In the genomic region with DNA sequence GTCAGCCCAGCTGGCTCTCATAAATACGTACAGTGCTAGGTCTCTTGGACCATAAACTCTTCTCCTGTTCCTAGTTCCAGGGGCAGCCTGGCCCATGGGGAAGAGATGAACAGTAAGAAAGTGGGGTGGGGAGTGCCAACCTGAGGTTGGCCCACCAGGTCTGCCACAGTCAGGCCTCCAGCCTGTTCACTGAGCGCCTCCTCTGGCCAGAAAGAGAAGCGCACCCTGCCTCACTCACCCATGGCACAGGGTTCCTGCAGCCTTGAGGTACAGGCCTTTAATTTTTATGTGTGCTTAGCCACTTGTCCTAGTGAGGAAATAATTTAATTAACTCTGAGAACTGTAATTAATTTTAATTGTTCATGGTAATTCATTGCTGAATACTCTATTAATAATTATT, we compare ENCODE assay signal across 24 mouse cellular contexts.
DNase-seq lines count a peak whose midpoint lies in the region; ATAC-seq and TF ChIP-seq lines count a peak whose summit lies in the region.
"Had no signal": no experiment of that assay in that cellular context is flagged by ENCODE, and none has a peak within 500 bp of the region (broad histone marks: within the 10 kb centered on the region; RNA-seq: fewer than 3 reads in every experiment).

No protein-coding gene starts in this region.

- H3K4me3 ChIP-seq in intestine, postnatal 0 days (ENCODE audit: low read depth, low read length): no peak overlapping the region
- H3K4me3 ChIP-seq in intestine, embryonic 15.5 days (replicated peaks): no peak overlapping the region
- no peak overlapping the region for H3K4me3 ChIP-seq in liver, adult 2 months (ENCODE audit: insufficient read depth, low read depth, low read length)
- H3K4me3 ChIP-seq in CH12.LX (replicated peaks in 1 of 3; ENCODE audit: low read depth in 2 of 3, low read length in 2 of 3, poor library complexity in 1 of 3): no peak overlapping the region
- H3K4me3 ChIP-seq: forebrain, embryonic 15.5 days; heart, embryonic 10.5 days; hindbrain, embryonic 10.5 days; limb, embryonic 12.5 days; midbrain, embryonic 10.5 days; neural tube, embryonic 12.5 days had no signal

- peak; percentile 33; the same call in 1 of the 2 replicates for TF ChIP-seq CTCF in intestine, postnatal 0 days (IDR thresholded peaks at IDR 0.05; ENCODE audit: low read depth)
- peak; percentile 47 for TF ChIP-seq CTCF in liver, adult 2 months (IDR thresholded peaks at IDR 0.05; ENCODE audit: low read depth, low read length)
- TF ChIP-seq CTCF in CH12.LX (conservative IDR thresholded peaks at IDR 0.05 in 1 of 2, IDR thresholded peaks at IDR 0.05 in 1 of 2; ENCODE audit: low read depth in 2 of 2, low read length in 2 of 2): peak; percentile 11 to 32; a peak in 3 of 4 replicates

- in situ Hi-C loops in CH12.LX (cut with MboI; ENCODE audit: low pct_ligation_motif_present, low pct_unique_long_range_greater_than_20kb, low sequenced_read_pairs): no loop called here

- no peaks in the 10 kb centered on the region for H3K4me1 ChIP-seq in intestine, postnatal 0 days (replicated peaks; ENCODE audit: control insufficient read depth, insufficient read depth, low read length)
- H3K4me1 ChIP-seq in intestine, embryonic 15.5 days (replicated peaks): peaks cover 1% of the 10 kb centered on the region; the same call in 1 of the 2 replicates
- H3K4me1 ChIP-seq in liver, adult 2 months (ENCODE audit: control insufficient read depth, insufficient read depth, low read length): peaks cover 5% of the 10 kb centered on the region; the same call in 1 of the 2 replicates
- H3K4me1 ChIP-seq in CH12.LX (ENCODE audit: control insufficient read depth in 1 of 2, insufficient read depth in 2 of 2): peaks cover 0 to 5% of the 10 kb centered on the region in 2 experiments; a peak in 1 of 4 replicates
- H3K4me1 ChIP-seq: forebrain, embryonic 15.5 days; limb, embryonic 12.5 days; neural tube, embryonic 12.5 days had no signal

- no peak for ATAC-seq in intestine, postnatal 0 days
- ATAC-seq in intestine, embryonic 15.5 days: no peak
- ATAC-seq: activated CD4-positive, CD25-positive, alpha-beta regulatory T cell, adult 4 months; forebrain, embryonic 15.5 days had no signal

- H3K4me2 ChIP-seq in intestine, postnatal 0 days (replicated peaks; ENCODE audit: low read depth): no peak overlapping the region
- no peak overlapping the region for H3K4me2 ChIP-seq in intestine, embryonic 15.5 days (replicated peaks)
- H3K4me2 ChIP-seq in CH12.LX (ENCODE audit: insufficient read depth, low read depth, poor library complexity, severe bottlenecking): no peak overlapping the region
- H3K4me2 ChIP-seq: forebrain, embryonic 15.5 days; limb, embryonic 12.5 days; neural tube, embryonic 12.5 days had no signal

- WGBS in intestine, postnatal 0 days: 79% methylated on average over 3 of the region's 3 CpGs
- 80% methylated on average over 3 of the region's 3 CpGs for WGBS in intestine, embryonic 15.5 days
- 88% methylated on average over 3 of the region's 3 CpGs for WGBS in liver, adult 2 months

- DNase-seq in liver, adult 2 months (ENCODE audit: extremely low read depth, low read depth, low spot score): no peak
- DNase-seq in liver (no peak), CH12.LX (ENCODE audit: extremely low read depth) (no peak), R1 (ENCODE audit: low read depth, low spot score) (peak; percentile 50)
- no peak for DNase-seq in urinary bladder, postnatal 25 days (ENCODE audit: low spot score)
- DNase-seq: adrenal gland, postnatal 14 days; B cell, adult 2 months; cerebellum, adult 11 months; embryo, embryonic 11 days; gastrocnemius, postnatal 36 days; layer of hippocampus, adult 9-11 months; lung, adult 18-20 months; right cerebral cortex, adult 18-20 months; thymus, postnatal 4 days had no signal

- TF ChIP-seq POLR2A in liver, adult 2 months (IDR thresholded peaks at IDR 0.05; ENCODE audit: extremely low read depth, insufficient read depth, low read length): no peak
- TF ChIP-seq POLR2A in CH12.LX (IDR thresholded peaks at IDR 0.05; ENCODE audit: low read depth, low read length): no peak

- H3K27ac ChIP-seq in intestine, postnatal 0 days (ENCODE audit: low read depth, low read length): no peak overlapping the region
- no peak overlapping the region for H3K27ac ChIP-seq in intestine, embryonic 15.5 days
- H3K27ac ChIP-seq in liver, adult 2 months (replicated peaks; ENCODE audit: insufficient read depth, low read depth, low read length): no peak overlapping the region
- no peak overlapping the region for H3K27ac ChIP-seq in CH12.LX (ENCODE audit: insufficient read depth, low read depth)
- H3K27ac ChIP-seq: forebrain, embryonic 15.5 days; heart, embryonic 10.5 days; hindbrain, embryonic 10.5 days; limb, embryonic 12.5 days; macrophage; midbrain, embryonic 10.5 days; neural tube, embryonic 12.5 days had no signal

- dilution Hi-C loops in CH12.LX (cut with MboI; ENCODE audit: extremely low pct_ligation_motif_present, extremely low pct_unique_long_range_greater_than_20kb, low sequenced_read_pairs): no loop called here

- H3K9ac ChIP-seq in intestine, postnatal 0 days (ENCODE audit: low read depth, low read length): no peak overlapping the region
- no peak overlapping the region for H3K9ac ChIP-seq in intestine, embryonic 15.5 days
- H3K9ac ChIP-seq in liver, adult 2 months (ENCODE audit: low read depth, low read length): no peak overlapping the region
- H3K9ac ChIP-seq in CH12.LX (ENCODE audit: insufficient read depth, low read depth): no peak overlapping the region
- H3K9ac ChIP-seq: forebrain, embryonic 15.5 days; limb, embryonic 12.5 days; neural tube, embryonic 12.5 days had no signal

- H3K9me3 ChIP-seq in intestine, postnatal 0 days (ENCODE audit: control insufficient read depth): no peaks in the 10 kb centered on the region
- no peaks in the 10 kb centered on the region for H3K9me3 ChIP-seq in intestine, embryonic 15.5 days
- H3K9me3 ChIP-seq in CH12.LX (replicated peaks; ENCODE audit: low read length): peaks cover 20% of the 10 kb centered on the region
- H3K9me3 ChIP-seq: forebrain, embryonic 15.5 days; heart, embryonic 10.5 days; hindbrain, embryonic 10.5 days; limb, embryonic 12.5 days; neural tube, embryonic 12.5 days had no signal

- H3K27me3 ChIP-seq in intestine, postnatal 0 days (replicated peaks; ENCODE audit: control insufficient read depth, insufficient read depth, low read length): no peaks in the 10 kb centered on the region
- no peaks in the 10 kb centered on the region for H3K27me3 ChIP-seq in intestine, embryonic 15.5 days (replicated peaks)
- no peaks in the 10 kb centered on the region for H3K27me3 ChIP-seq in liver, adult 2 months (ENCODE audit: control insufficient read depth, insufficient read depth, low read length)
- H3K27me3 ChIP-seq in CH12.LX (replicated peaks): peaks cover 31% of the 10 kb centered on the region
- H3K27me3 ChIP-seq: forebrain, embryonic 15.5 days; limb, embryonic 12.5 days; neural tube, embryonic 12.5 days had no signal

- TF ChIP-seq RAD21 in CH12.LX (IDR thresholded peaks at IDR 0.05; ENCODE audit: low read depth, low read length): peak; percentile 21

- H3K79me2 ChIP-seq in liver, adult 2 months (ENCODE audit: control insufficient read depth, insufficient read depth, low read length): no peaks in the 10 kb centered on the region
- no peaks in the 10 kb centered on the region for H3K79me2 ChIP-seq in CH12.LX (replicated peaks; ENCODE audit: control insufficient read depth, extremely low read depth, insufficient read depth, poor library complexity, severe bottlenecking)

- TF ChIP-seq EP300 in CH12.LX (IDR thresholded peaks at IDR 0.05; ENCODE audit: low read length): no peak

- no peaks in the 10 kb centered on the region for H3K36me3 ChIP-seq in intestine, postnatal 0 days (ENCODE audit: control insufficient read depth, insufficient read depth)
- no peaks in the 10 kb centered on the region for H3K36me3 ChIP-seq in intestine, embryonic 15.5 days
- no peaks in the 10 kb centered on the region for H3K36me3 ChIP-seq in liver, adult 2 months (ENCODE audit: control insufficient read depth, insufficient read depth, low read length)
- H3K36me3 ChIP-seq in CH12.LX (replicated peaks in 1 of 2; ENCODE audit: control insufficient read depth in 1 of 2, insufficient read depth in 1 of 2, low read length in 1 of 2): no peaks in the 10 kb centered on the region
- H3K36me3 ChIP-seq: forebrain, embryonic 15.5 days; heart, embryonic 10.5 days; hindbrain, embryonic 10.5 days; limb, embryonic 12.5 days; midbrain, embryonic 10.5 days; neural tube, embryonic 12.5 days had no signal

TF ChIP-seq in CH12.LX, 34 proteins besides CTCF, POLR2A, EP300 and RAD21:
- no peak for TF ChIP-seq USF2 (conservative IDR thresholded peaks at IDR 0.05; ENCODE audit: low read depth, low read length)
- TF ChIP-seq JUND (conservative IDR thresholded peaks at IDR 0.05; ENCODE audit: low read depth, low read length): no peak
TF ChIP-seq in CH12.LX: peak in this region for 0.
